Mouse (Mus musculus): ENCODE measurements at regions not wholly inside any gene's neighbourhood (a gene's known extent, or its start where the extent isn't known, plus 50 kb on each side); places are given as distances from the start of the nearest gene placed in this dataset.
A peak's percentile ranks its signal among the peaks of the same experiment; 100 is the strongest.

DNA sequence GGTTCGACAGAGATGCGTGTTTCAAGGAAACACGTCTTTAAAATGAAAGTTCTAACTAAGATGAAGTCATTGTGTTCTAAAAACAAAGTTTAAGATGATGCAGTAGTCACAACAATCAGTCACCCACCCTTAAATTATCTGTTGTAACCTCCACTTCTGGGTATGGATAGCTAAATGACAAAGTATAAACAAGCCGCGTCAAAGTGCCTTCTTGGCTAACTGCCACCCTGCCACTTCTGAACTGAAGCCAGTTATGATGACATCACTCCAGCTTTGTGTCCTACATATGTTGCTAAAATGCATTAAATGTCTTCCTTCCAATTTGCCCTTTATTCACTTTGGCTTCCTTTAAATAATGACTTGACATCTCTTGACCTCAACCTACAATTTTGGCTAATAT is 165.8 kb upstream of the Cxadr start:
- Histone ChIP-seq H3K4me1 (no peaks in the 10 kb centered on the region), H3K36me3 (no peaks in the 10 kb centered on the region), H3K4me3 (no peak overlapping the region), H3K9me3 (replicated peaks) (no peaks in the 10 kb centered on the region), H3K27me3 (ENCODE audit: low read depth, poor library complexity, severe bottlenecking) (no peaks in the 10 kb centered on the region), H3K27ac (replicated peaks) (no peak overlapping the region)
- 95% methylated on average over 5 of the region's 5 CpGs for WGBS
- DNase-seq (ENCODE audit: low spot score): no peak

GRCm38 (mm10) chr16:78134531-78134930 is 166.8 kb upstream of the Cxadr start:
- H3K36me3 ChIP-seq: no peaks in the 10 kb centered on the region
- no peak overlapping the region for H3K4me3 ChIP-seq
- DNase-seq (ENCODE audit: low spot score): no peak
- no peaks in the 10 kb centered on the region for H3K27me3 ChIP-seq (ENCODE audit: low read depth, poor library complexity, severe bottlenecking)
- WGBS: 89% methylated on average over 7 of the region's 7 CpGs
- no peak overlapping the region for H3K27ac ChIP-seq (replicated peaks)
- H3K9me3 ChIP-seq (replicated peaks): no peaks in the 10 kb centered on the region
- H3K4me1 ChIP-seq: no peaks in the 10 kb centered on the region

GRCm38 (mm10) chr16:78121668-78122067 is 179.6 kb upstream of the Cxadr start:
- Histone ChIP-seq H3K4me1 (no peaks in the 10 kb centered on the region), H3K9me3 (replicated peaks) (no peaks in the 10 kb centered on the region), H3K27me3 (ENCODE audit: low read depth, poor library complexity, severe bottlenecking) (no peaks in the 10 kb centered on the region), H3K36me3 (no peaks in the 10 kb centered on the region), H3K27ac (replicated peaks) (no peak overlapping the region), H3K4me3 (no peak overlapping the region)
- no peak for DNase-seq (ENCODE audit: low spot score)
- 78% methylated on average over 1 of the region's 1 CpGs for WGBS

GRCm38 (mm10) chr16:78120346-78120899 is 180.9 kb upstream of the Cxadr start:
- no peak for DNase-seq (ENCODE audit: low spot score)
- Histone ChIP-seq H3K4me3 (no peak overlapping the region), H3K4me1 (no peaks in the 10 kb centered on the region), H3K27me3 (ENCODE audit: low read depth, poor library complexity, severe bottlenecking) (no peaks in the 10 kb centered on the region), H3K9me3 (replicated peaks) (no peaks in the 10 kb centered on the region), H3K36me3 (no peaks in the 10 kb centered on the region), H3K27ac (replicated peaks) (no peak overlapping the region)
- 88% methylated on average over 2 of the region's 2 CpGs for WGBS

GRCm38 (mm10) chr16:78104246-78104645 is 197.0 kb upstream of the Cxadr start:
- Histone ChIP-seq H3K27ac (replicated peaks) (no peak overlapping the region), H3K9me3 (replicated peaks) (no peaks in the 10 kb centered on the region), H3K4me3 (no peak overlapping the region), H3K36me3 (no peaks in the 10 kb centered on the region), H3K4me1 (peaks cover 19% of the 10 kb centered on the region), H3K27me3 (ENCODE audit: low read depth, poor library complexity, severe bottlenecking) (no peaks in the 10 kb centered on the region)
- DNase-seq (ENCODE audit: low spot score): no peak

GRCm38 (mm10) chr16:78101415-78102326 is 199.6 kb upstream of the Cxadr start:
- Histone ChIP-seq H3K36me3 (no peaks in the 10 kb centered on the region), H3K27me3 (ENCODE audit: low read depth, poor library complexity, severe bottlenecking) (no peaks in the 10 kb centered on the region), H3K4me1 (peaks cover 19% of the 10 kb centered on the region), H3K4me3 (peak overlapping the region; percentile 12; the same call in 1 of the 2 replicates), H3K9me3 (replicated peaks) (no peaks in the 10 kb centered on the region), H3K27ac (replicated peaks) (peak overlapping the region; percentile 69)
- 34% methylated on average over 14 of the region's 14 CpGs for WGBS
- DNase-seq (ENCODE audit: low spot score): peak; percentile 15

DNA sequence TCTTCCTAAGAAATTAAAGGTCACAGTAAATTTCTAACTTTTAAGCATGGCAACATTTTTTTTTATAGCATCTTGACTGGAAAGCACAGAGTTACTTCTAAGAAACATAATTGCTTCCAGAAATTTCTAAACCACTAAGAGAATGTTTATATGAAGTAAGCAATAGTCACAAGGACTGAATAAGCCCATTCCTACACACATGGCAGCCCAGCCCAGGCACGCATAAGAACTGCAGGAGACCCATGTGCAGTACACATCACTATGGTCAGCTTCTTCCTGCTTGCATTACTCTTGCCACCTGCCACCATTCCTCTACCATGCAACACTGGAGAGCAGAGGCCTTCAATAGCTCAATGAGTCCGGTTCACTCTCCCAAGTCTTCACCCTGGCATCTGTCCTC is 201.4 kb upstream of the Cxadr start:
- no peaks in the 10 kb centered on the region; the same call in 1 of the 2 replicates for H3K9me3 ChIP-seq (replicated peaks)
- H3K4me3 ChIP-seq: no peak overlapping the region
- H3K4me1 ChIP-seq: peaks cover 19% of the 10 kb centered on the region
- no peaks in the 10 kb centered on the region for H3K27me3 ChIP-seq (ENCODE audit: low read depth, poor library complexity, severe bottlenecking)
- no peak for DNase-seq (ENCODE audit: low spot score)
- no peak overlapping the region for H3K27ac ChIP-seq (replicated peaks)
- no peaks in the 10 kb centered on the region for H3K36me3 ChIP-seq
- WGBS: 92% methylated on average over 2 of the region's 2 CpGs

DNA sequence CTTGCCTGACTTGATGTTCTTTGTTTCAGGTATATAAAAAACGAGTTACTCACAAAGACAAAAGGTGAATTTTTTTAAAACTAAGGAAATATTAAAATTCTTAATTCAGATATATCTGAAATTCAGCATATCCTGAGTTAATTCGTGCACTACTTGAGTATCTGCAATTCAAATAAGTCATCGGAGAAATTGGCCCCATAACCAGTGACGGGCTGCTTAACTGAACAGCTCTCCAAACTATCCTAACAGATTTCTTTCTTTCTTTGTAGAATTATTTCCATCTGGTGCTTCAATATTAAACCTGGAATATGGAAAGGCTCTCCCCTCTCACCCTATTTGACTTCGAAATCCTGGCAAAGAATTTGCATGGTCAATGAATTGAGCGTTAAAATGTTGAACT is 202.2 kb upstream of the Cxadr start:
- H3K9me3 ChIP-seq (replicated peaks): no peaks in the 10 kb centered on the region; the same call in 1 of the 2 replicates
- no peaks in the 10 kb centered on the region for H3K36me3 ChIP-seq
- no peak overlapping the region for H3K27ac ChIP-seq (replicated peaks)
- WGBS: 88% methylated on average over 6 of the region's 6 CpGs
- H3K4me1 ChIP-seq: peaks cover 19% of the 10 kb centered on the region
- no peak for DNase-seq (ENCODE audit: low spot score)
- H3K27me3 ChIP-seq (ENCODE audit: low read depth, poor library complexity, severe bottlenecking): no peaks in the 10 kb centered on the region
- H3K4me3 ChIP-seq: no peak overlapping the region

GRCm38 (mm10) chr16:78098555-78098954 is 202.7 kb upstream of the Cxadr start:
- Histone ChIP-seq H3K27ac (replicated peaks) (no peak overlapping the region), H3K36me3 (no peaks in the 10 kb centered on the region), H3K9me3 (replicated peaks) (no peaks in the 10 kb centered on the region; the same call in 1 of the 2 replicates), H3K4me3 (no peak overlapping the region), H3K27me3 (ENCODE audit: low read depth, poor library complexity, severe bottlenecking) (no peaks in the 10 kb centered on the region), H3K4me1 (peaks cover 19% of the 10 kb centered on the region)
- WGBS: 87% methylated on average over 6 of the region's 6 CpGs
- no peak for DNase-seq (ENCODE audit: low spot score)

- no peaks in the 10 kb centered on the region for H3K27me3 ChIP-seq (ENCODE audit: low read depth, poor library complexity, severe bottlenecking)
- H3K4me1 ChIP-seq: peaks cover 12% of the 10 kb centered on the region
- 59% methylated on average over 1 of the region's 1 CpGs for WGBS
- no peak overlapping the region for H3K4me3 ChIP-seq
- no peak overlapping the region for H3K27ac ChIP-seq (replicated peaks)
- no peaks in the 10 kb centered on the region; the same call in 1 of the 2 replicates for H3K9me3 ChIP-seq (replicated peaks)
- no peak for DNase-seq (ENCODE audit: low spot score)
- no peaks in the 10 kb centered on the region for H3K36me3 ChIP-seq
Observed at GRCm38 (mm10) chr16:78096571-78096970, 204.7 kb upstream of the Cxadr start.

DNA sequence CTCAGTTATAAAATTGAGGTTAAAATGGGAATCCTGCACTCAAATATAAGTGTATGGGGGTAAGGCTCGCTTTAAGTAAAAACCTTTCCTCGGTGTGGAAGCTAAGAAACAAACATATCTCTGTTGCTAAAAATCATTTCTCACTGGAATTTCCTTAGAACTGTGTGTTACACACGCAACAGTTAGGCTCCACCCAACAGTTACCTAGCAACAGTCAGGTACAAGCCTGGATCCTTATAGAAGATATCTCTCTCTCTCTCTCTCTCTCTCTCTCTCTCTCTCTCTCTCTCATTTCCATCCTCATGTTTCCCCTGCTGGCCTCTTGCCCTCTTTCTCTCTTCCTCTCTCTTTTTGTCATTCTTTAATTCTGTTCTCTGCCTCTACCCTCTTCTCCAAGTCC is 211.1 kb upstream of the Cxadr start:
- no peak for DNase-seq (ENCODE audit: low spot score)
- Histone ChIP-seq H3K27me3 (ENCODE audit: low read depth, poor library complexity, severe bottlenecking) (no peaks in the 10 kb centered on the region), H3K36me3 (no peaks in the 10 kb centered on the region), H3K4me1 (no peaks in the 10 kb centered on the region), H3K27ac (replicated peaks) (no peak overlapping the region), H3K9me3 (replicated peaks) (no peaks in the 10 kb centered on the region), H3K4me3 (no peak overlapping the region)
- WGBS: 87% methylated on average over 3 of the region's 3 CpGs

DNA sequence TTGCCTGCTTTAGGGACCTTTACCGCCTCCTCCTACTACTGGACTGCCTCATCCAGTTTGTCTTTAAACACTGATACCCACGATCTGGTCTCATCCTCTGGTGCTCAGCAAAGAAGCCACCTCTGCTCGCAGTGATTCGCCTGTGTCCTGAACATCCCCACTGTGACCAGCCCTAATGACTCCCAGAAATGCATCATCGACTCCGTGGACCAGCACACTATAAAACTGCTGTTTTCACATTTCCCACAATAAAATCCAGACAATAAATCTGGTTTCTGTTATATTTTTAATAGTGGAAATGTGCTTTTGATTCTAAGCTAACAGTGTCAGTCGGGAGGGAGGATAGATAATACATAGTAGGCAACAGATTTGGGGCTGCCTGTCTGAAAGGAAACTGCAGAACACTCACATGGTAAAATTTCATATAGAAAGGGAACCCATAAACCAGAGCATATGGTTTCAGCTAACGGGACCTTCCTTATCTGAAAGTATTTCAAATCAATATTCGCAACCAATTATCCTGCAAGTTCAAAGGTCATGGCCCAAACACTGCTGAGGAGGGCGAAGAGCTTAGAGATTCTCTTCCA is 233.7 kb upstream of the Cxadr start:
- no peaks in the 10 kb centered on the region for H3K27me3 ChIP-seq (ENCODE audit: low read depth, poor library complexity, severe bottlenecking)
- no peaks in the 10 kb centered on the region for H3K36me3 ChIP-seq
- no peaks in the 10 kb centered on the region for H3K9me3 ChIP-seq (replicated peaks)
- no peaks in the 10 kb centered on the region for H3K4me1 ChIP-seq
- no peak for DNase-seq (ENCODE audit: low spot score)
- no peak overlapping the region for H3K27ac ChIP-seq (replicated peaks)
- WGBS: 81% methylated on average over 10 of the region's 10 CpGs
- H3K4me3 ChIP-seq: no peak overlapping the region

GRCm38 (mm10) chr16:78060516-78060915 is 240.8 kb upstream of the Cxadr start:
- 97% methylated on average over 6 of the region's 6 CpGs for WGBS

More at GRCm38 (mm10) chr16:78060516-78060915, 240.8 kb upstream of the Cxadr start:
- Histone ChIP-seq H3K36me3 (no peaks in the 10 kb centered on the region), H3K27ac (replicated peaks) (no peak overlapping the region), H3K9me3 (replicated peaks) (no peaks in the 10 kb centered on the region), H3K4me1 (no peaks in the 10 kb centered on the region), H3K4me3 (no peak overlapping the region), H3K27me3 (ENCODE audit: low read depth, poor library complexity, severe bottlenecking) (no peaks in the 10 kb centered on the region)
- no peak for DNase-seq (ENCODE audit: low spot score)

Data from midbrain, embryonic 10.5 days (tissue).